18 mouse cellular contexts compared by ENCODE assay signal in the genomic region with DNA sequence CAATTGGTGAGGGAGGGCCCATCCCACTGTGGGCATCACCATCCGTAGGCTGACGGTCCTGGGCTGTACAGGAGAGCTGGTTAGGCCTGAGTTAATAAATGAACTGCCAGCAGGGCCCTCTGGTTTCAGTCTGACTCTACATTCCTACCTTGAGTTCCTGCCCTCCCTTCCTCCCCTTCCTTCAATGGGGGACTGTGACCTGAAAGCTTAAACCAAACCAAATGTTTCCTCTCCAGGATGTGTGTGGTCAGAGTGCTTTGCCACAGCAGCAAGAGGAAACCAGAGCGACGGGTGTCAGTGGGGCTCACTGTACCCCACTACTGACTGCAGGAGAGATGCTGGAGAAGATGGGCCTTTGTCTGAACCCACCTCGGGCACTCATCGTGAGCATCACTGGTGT.
A peak's percentile ranks its signal among the peaks of the same experiment; 100 is the strongest.
DNase-seq lines count a peak whose midpoint lies in the region; ATAC-seq and TF ChIP-seq lines count a peak whose summit lies in the region.
"Had no signal": no experiment of that assay in that cellular context is flagged by ENCODE, and none has a peak within 500 bp of the region (broad histone marks: within the 10 kb centered on the region; RNA-seq: fewer than 3 reads in every experiment).

No protein-coding gene starts in this region.

- H3K27me3 ChIP-seq in embryonic facial prominence, embryonic 11.5 days (ENCODE audit: control insufficient read depth, insufficient read depth, low read length) = no peaks in the 10 kb centered on the region
- no peaks in the 10 kb centered on the region for H3K27me3 ChIP-seq in limb, embryonic 14.5 days (ENCODE audit: control insufficient read depth, insufficient read depth, low read length)
- H3K27me3 ChIP-seq: embryonic facial prominence, embryonic 12.5 days; lung, embryonic 15.5 days had no signal

- no peak for ATAC-seq in embryonic facial prominence, embryonic 11.5 days (replicated peaks; ENCODE audit: insufficient number of reproducible peaks, low FRiP score, low TSS enrichment, low read depth)
- no peak for ATAC-seq in limb, embryonic 14.5 days (ENCODE audit: low FRiP score, low read depth)
- no peak for ATAC-seq in erythroblast, adult 5-6 weeks (replicated peaks; ENCODE audit: low FRiP score, poor library complexity, severe bottlenecking)
- ATAC-seq: hindbrain, postnatal 0 days had no signal

- H3K4me1 ChIP-seq in embryonic facial prominence, embryonic 11.5 days (ENCODE audit: control insufficient read depth, insufficient read depth, low read length) = no peaks in the 10 kb centered on the region
- H3K4me1 ChIP-seq in limb, embryonic 14.5 days (ENCODE audit: control insufficient read depth, insufficient read depth, low read length) = 0 out of 2 replicates have a peak, but pooled peaks cover 2% of the 10 kb centered on the region
- H3K4me1 ChIP-seq: embryonic facial prominence, embryonic 12.5 days; lung, embryonic 15.5 days; midbrain, embryonic 10.5 days had no signal

- H3K4me2 ChIP-seq in embryonic facial prominence, embryonic 11.5 days (ENCODE audit: low read depth, low read length) = no peak overlapping the region
- 0 out of 2 replicates have a peak overlapping the region, but pooled peaks have one; percentile 7 for H3K4me2 ChIP-seq in limb, embryonic 14.5 days (replicated peaks; ENCODE audit: low read depth, low read length, severe bottlenecking)
- H3K4me2 ChIP-seq: embryonic facial prominence, embryonic 12.5 days; liver, embryonic 11.5 days; lung, embryonic 15.5 days had no signal

- TF ChIP-seq POLR2A in limb, embryonic 14.5 days (IDR thresholded peaks at IDR 0.05; ENCODE audit: borderline replicate concordance, extremely low read depth, insufficient read depth, insufficient read length) = no peak

- 69% methylated on average over 6 of the region's 6 CpGs for WGBS in embryonic facial prominence, embryonic 11.5 days
- 42% methylated on average over 6 of the region's 6 CpGs for WGBS in limb, embryonic 14.5 days

- H3K36me3 ChIP-seq in embryonic facial prominence, embryonic 11.5 days (replicated peaks; ENCODE audit: control insufficient read depth, insufficient read depth, low read depth, low read length) = no peaks in the 10 kb centered on the region
- H3K36me3 ChIP-seq in limb, embryonic 14.5 days (ENCODE audit: control insufficient read depth, insufficient read depth, low read length) = no peaks in the 10 kb centered on the region
- H3K36me3 ChIP-seq: embryonic facial prominence, embryonic 12.5 days; lung, embryonic 15.5 days; midbrain, embryonic 10.5 days had no signal

- H3K9me3 ChIP-seq in embryonic facial prominence, embryonic 11.5 days (replicated peaks; ENCODE audit: control insufficient read depth, low read length) = no peaks in the 10 kb centered on the region
- H3K9me3 ChIP-seq in limb, embryonic 14.5 days (ENCODE audit: control insufficient read depth, low read length) = no peaks in the 10 kb centered on the region
- H3K9me3 ChIP-seq: embryonic facial prominence, embryonic 12.5 days; lung, embryonic 15.5 days; midbrain, embryonic 10.5 days had no signal

- peak; percentile 5 for DNase-seq in thymus, postnatal 14 days
- no peak for DNase-seq in thymus, postnatal 10 days (ENCODE audit: low spot score in 2 of 2)
- DNase-seq in embryonic facial prominence, embryonic 11.5 days (ENCODE audit: low spot score) = peak; percentile 43
- DNase-seq in limb, embryonic 14.5 days (ENCODE audit: low spot score) = no peak
- no peak for DNase-seq in cerebellum, adult 9-10 months
- no peak for DNase-seq in urinary bladder, postnatal 10 days (ENCODE audit: low spot score)
- DNase-seq: adrenal gland, postnatal 10 days; cerebellum, postnatal 10 days; heart, adult 18-20 months; kidney, postnatal 4 days; layer of hippocampus, postnatal 36 days; right cerebral cortex, postnatal 4 days had no signal

- H3K9ac ChIP-seq in embryonic facial prominence, embryonic 11.5 days (replicated peaks; ENCODE audit: low read length) = no peak overlapping the region
- no peak overlapping the region for H3K9ac ChIP-seq in limb, embryonic 14.5 days (ENCODE audit: low read depth, low read length, severe bottlenecking)
- H3K9ac ChIP-seq: embryonic facial prominence, embryonic 12.5 days; lung, embryonic 15.5 days had no signal

- no peak overlapping the region for H3K27ac ChIP-seq in embryonic facial prominence, embryonic 11.5 days (replicated peaks; ENCODE audit: low read depth, low read length)
- no peak overlapping the region for H3K27ac ChIP-seq in limb, embryonic 14.5 days (replicated peaks; ENCODE audit: low read depth, low read length)
- H3K27ac ChIP-seq: embryonic facial prominence, embryonic 12.5 days; hindbrain, postnatal 0 days; lung, embryonic 15.5 days; midbrain, embryonic 10.5 days had no signal

- no peak overlapping the region for H3K4me3 ChIP-seq in embryonic facial prominence, embryonic 11.5 days (ENCODE audit: low read depth, low read length)
- H3K4me3 ChIP-seq in limb, embryonic 14.5 days (replicated peaks; ENCODE audit: low read length) = no peak overlapping the region
- H3K4me3 ChIP-seq: embryonic facial prominence, embryonic 12.5 days; lung, embryonic 15.5 days; midbrain, embryonic 10.5 days had no signal

Comparison
In these comparisons a context has a peak if more than half of its experiments do, and no peak if none do; other contexts are left out.
1. DNase-seq: peak in thymus, postnatal 14 days (single experiment) and embryonic facial prominence, embryonic 11.5 days (single experiment); none in thymus, postnatal 10 days (0 of 2), limb, embryonic 14.5 days (single experiment), cerebellum, adult 9-10 months (single experiment) and urinary bladder, postnatal 10 days (single experiment).